Mouse (Mus musculus): Measurements from ENCODE around the gene Fez1. TPM values are rescaled to one million over a fixed set of nuclear protein-coding genes. Genes with fewer than 3 reads are reported as not detected.

The Fez1 gene
- polyA plus RNA-seq (2012; rRNA removed): 318 and 330 TPM in 2 replicates

- Histone ChIP-seq H3K27ac (ENCODE audit: insufficient read depth, low read length) (peak within 1 kb of the TSS; percentile 88), H3K4me3 (ENCODE audit: insufficient read depth, low read length) (no peak within 1 kb of the TSS; the same call in 1 of the 2 replicates), H3K4me1 (ENCODE audit: control insufficient read depth, insufficient read depth, low read length) (peaks cover 12% of the 10 kb centered on the region)
- TF ChIP-seq POLR2A (IDR thresholded peaks at IDR 0.05; ENCODE audit: extremely low read depth, insufficient read depth, low read length): no peak
- no peak for TF ChIP-seq CTCF (IDR thresholded peaks at IDR 0.05; ENCODE audit: extremely low read depth, insufficient read depth, low read length)
Measured at GRCm38 (mm10) chr9:36821644-36822000, at the start of gene Fez1. Gene Fez1, plus strand, starts transcription at chr9:36821864.

GRCm38 (mm10) chr9:36783921-36784320 is 37.7 kb upstream of the Fez1 start:
- no peak for TF ChIP-seq POLR2A (IDR thresholded peaks at IDR 0.05; ENCODE audit: extremely low read depth, insufficient read depth, low read length)
- TF ChIP-seq CTCF (IDR thresholded peaks at IDR 0.05; ENCODE audit: extremely low read depth, insufficient read depth, low read length): no peak

GRCm38 (mm10) chr9:36792191-36792590 is 29.5 kb upstream of the Fez1 start:
- H3K4me3 ChIP-seq (ENCODE audit: insufficient read depth, low read length): no peak overlapping the region

More at GRCm38 (mm10) chr9:36783921-36784320, 37.7 kb upstream of the Fez1 start:
- Histone ChIP-seq H3K4me3 (ENCODE audit: insufficient read depth, low read length) (no peak overlapping the region), H3K4me1 (ENCODE audit: control insufficient read depth, insufficient read depth, low read length) (no peaks in the 10 kb centered on the region), H3K27ac (ENCODE audit: insufficient read depth, low read length) (no peak overlapping the region)

GRCm38 (mm10) chr9:36794487-36794886 is 27.2 kb upstream of the Fez1 start:
- no peak overlapping the region for H3K4me3 ChIP-seq (ENCODE audit: insufficient read depth, low read length)
- peaks cover 2% of the 10 kb centered on the region; the same call in 1 of the 2 replicates for H3K4me1 ChIP-seq (ENCODE audit: control insufficient read depth, insufficient read depth, low read length)
- H3K27ac ChIP-seq (ENCODE audit: insufficient read depth, low read length): no peak overlapping the region
- TF ChIP-seq CTCF (IDR thresholded peaks at IDR 0.05; ENCODE audit: extremely low read depth, insufficient read depth, low read length) (no peak), POLR2A (IDR thresholded peaks at IDR 0.05; ENCODE audit: extremely low read depth, insufficient read depth, low read length) (no peak)

More at GRCm38 (mm10) chr9:36792191-36792590, 29.5 kb upstream of the Fez1 start:
- Histone ChIP-seq H3K27ac (ENCODE audit: insufficient read depth, low read length) (no peak overlapping the region), H3K4me1 (ENCODE audit: control insufficient read depth, insufficient read depth, low read length) (peaks cover 2% of the 10 kb centered on the region; the same call in 1 of the 2 replicates)
- TF ChIP-seq POLR2A (IDR thresholded peaks at IDR 0.05; ENCODE audit: extremely low read depth, insufficient read depth, low read length): no peak
- no peak for TF ChIP-seq CTCF (IDR thresholded peaks at IDR 0.05; ENCODE audit: extremely low read depth, insufficient read depth, low read length)

GRCm38 (mm10) chr9:36795556-36795955 is 26.1 kb upstream of the Fez1 start:
- no peak overlapping the region; the same call in 1 of the 2 replicates for H3K4me3 ChIP-seq (ENCODE audit: insufficient read depth, low read length)
- no peak for TF ChIP-seq POLR2A (IDR thresholded peaks at IDR 0.05; ENCODE audit: extremely low read depth, insufficient read depth, low read length)
- TF ChIP-seq CTCF (IDR thresholded peaks at IDR 0.05; ENCODE audit: extremely low read depth, insufficient read depth, low read length): no peak
- peaks cover 2% of the 10 kb centered on the region; the same call in 1 of the 2 replicates for H3K4me1 ChIP-seq (ENCODE audit: control insufficient read depth, insufficient read depth, low read length)
- H3K27ac ChIP-seq (ENCODE audit: insufficient read depth, low read length): no peak overlapping the region

- Histone ChIP-seq H3K4me1 (ENCODE audit: control insufficient read depth, insufficient read depth, low read length) (peaks cover 2% of the 10 kb centered on the region; the same call in 1 of the 2 replicates), H3K4me3 (ENCODE audit: insufficient read depth, low read length) (peak overlapping the region; percentile 94), H3K27ac (ENCODE audit: insufficient read depth, low read length) (no peak overlapping the region)
- TF ChIP-seq CTCF (IDR thresholded peaks at IDR 0.05; ENCODE audit: extremely low read depth, insufficient read depth, low read length) (no peak), POLR2A (IDR thresholded peaks at IDR 0.05; ENCODE audit: extremely low read depth, insufficient read depth, low read length) (no peak)
Measured at GRCm38 (mm10) chr9:36796224-36796623, 25.4 kb upstream of the Fez1 start.

- TF ChIP-seq CTCF (IDR thresholded peaks at IDR 0.05; ENCODE audit: extremely low read depth, insufficient read depth, low read length) (no peak), POLR2A (IDR thresholded peaks at IDR 0.05; ENCODE audit: extremely low read depth, insufficient read depth, low read length) (no peak)
- Histone ChIP-seq H3K4me1 (ENCODE audit: control insufficient read depth, insufficient read depth, low read length) (peaks cover 2% of the 10 kb centered on the region; the same call in 1 of the 2 replicates), H3K4me3 (ENCODE audit: insufficient read depth, low read length) (peak within 1 kb of the TSS; percentile 94), H3K27ac (ENCODE audit: insufficient read depth, low read length) (peak within 1 kb of the TSS; percentile 79; the same call in 1 of the 2 replicates)
Measured at GRCm38 (mm10) chr9:36796781-36797555, 24.7 kb upstream of the Fez1 start, which contains the start of gene Ei24. Gene Ei24, minus strand, starts transcription at chr9:36797393.

- Histone ChIP-seq H3K4me3 (ENCODE audit: insufficient read depth, low read length) (no peak overlapping the region), H3K27ac (ENCODE audit: insufficient read depth, low read length) (no peak overlapping the region), H3K4me1 (ENCODE audit: control insufficient read depth, insufficient read depth, low read length) (no peaks in the 10 kb centered on the region)
- TF ChIP-seq POLR2A (IDR thresholded peaks at IDR 0.05; ENCODE audit: extremely low read depth, insufficient read depth, low read length) (no peak), CTCF (IDR thresholded peaks at IDR 0.05; ENCODE audit: extremely low read depth, insufficient read depth, low read length) (no peak)
Measured at GRCm38 (mm10) chr9:36801961-36802360, 19.7 kb upstream of the Fez1 start.

- no peak for TF ChIP-seq POLR2A (IDR thresholded peaks at IDR 0.05; ENCODE audit: extremely low read depth, insufficient read depth, low read length)
- no peak for TF ChIP-seq CTCF (IDR thresholded peaks at IDR 0.05; ENCODE audit: extremely low read depth, insufficient read depth, low read length)
- Histone ChIP-seq H3K4me1 (ENCODE audit: control insufficient read depth, insufficient read depth, low read length) (no peaks in the 10 kb centered on the region), H3K27ac (ENCODE audit: insufficient read depth, low read length) (no peak overlapping the region), H3K4me3 (ENCODE audit: insufficient read depth, low read length) (no peak overlapping the region)
Measured at GRCm38 (mm10) chr9:36802951-36803350, 18.7 kb upstream of the Fez1 start.

- Histone ChIP-seq H3K4me1 (ENCODE audit: control insufficient read depth, insufficient read depth, low read length) (no peaks in the 10 kb centered on the region), H3K4me3 (ENCODE audit: insufficient read depth, low read length) (no peak overlapping the region), H3K27ac (ENCODE audit: insufficient read depth, low read length) (no peak overlapping the region)
- no peak for TF ChIP-seq CTCF (IDR thresholded peaks at IDR 0.05; ENCODE audit: extremely low read depth, insufficient read depth, low read length)
Measured at GRCm38 (mm10) chr9:36803386-36803785, 18.3 kb upstream of the Fez1 start.

Measured in cortical plate, adult 2 months (tissue).